Mouse (Mus musculus) kidney, postnatal 14 days (tissue): Measurements from ENCODE around the gene Nudt16.
A peak's percentile ranks its signal among the peaks of the same experiment; 100 is the strongest.
"Not testable (repeated sequence)": the region's sequence is repeated elsewhere in the genome, so short reads cannot be mapped to it uniquely, and the experiment has no call there.

ENCODE experiments used
- DNase-seq: peaks from one replicate; pipeline ENCODE4 v3.0.0; 2022; ENCODE audit warnings: mixed read lengths

Gene Nudt16

DNA sequence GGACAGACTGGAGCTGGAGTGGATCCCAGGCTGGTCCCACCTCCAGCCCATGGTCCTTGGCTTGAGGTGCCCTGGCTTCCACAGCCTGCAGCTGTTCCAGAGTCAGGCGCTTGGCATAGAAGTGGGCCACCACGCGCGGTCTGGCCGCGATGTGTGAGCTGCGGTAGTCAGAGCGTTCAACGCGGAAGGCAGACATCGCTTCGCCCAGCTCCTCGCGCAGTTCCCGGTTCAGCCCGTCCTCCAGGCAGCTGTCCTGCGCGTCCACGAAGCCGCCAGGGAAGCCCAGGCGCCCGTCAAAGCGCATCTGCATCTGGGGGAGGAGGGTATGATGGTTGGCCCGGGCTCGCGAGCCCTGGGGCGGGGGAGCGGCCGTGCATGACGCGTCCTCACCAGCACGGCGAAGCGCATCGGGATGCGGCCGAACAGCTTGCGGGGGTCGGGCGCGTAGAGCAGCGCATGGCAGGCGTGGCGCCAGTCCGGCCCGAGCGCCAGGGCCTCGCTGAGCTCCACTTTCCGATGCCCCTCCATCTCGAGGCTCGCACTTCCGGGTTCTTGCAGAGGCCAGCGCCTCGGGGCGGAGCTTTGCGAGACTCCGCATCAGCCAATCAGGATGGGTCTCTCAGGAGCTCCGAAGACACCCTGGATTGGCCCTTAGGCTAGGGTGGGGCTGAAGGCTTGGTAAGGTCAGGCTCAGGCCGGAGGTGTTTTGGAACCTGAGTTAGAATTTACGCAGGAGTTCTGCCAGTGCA is at the start of gene Nudt16:
Nudt16 (minus strand) TSS at position 572 of the 749 bp plus-strand sequence.
- peak; percentile 92 for DNase-seq

DNA sequence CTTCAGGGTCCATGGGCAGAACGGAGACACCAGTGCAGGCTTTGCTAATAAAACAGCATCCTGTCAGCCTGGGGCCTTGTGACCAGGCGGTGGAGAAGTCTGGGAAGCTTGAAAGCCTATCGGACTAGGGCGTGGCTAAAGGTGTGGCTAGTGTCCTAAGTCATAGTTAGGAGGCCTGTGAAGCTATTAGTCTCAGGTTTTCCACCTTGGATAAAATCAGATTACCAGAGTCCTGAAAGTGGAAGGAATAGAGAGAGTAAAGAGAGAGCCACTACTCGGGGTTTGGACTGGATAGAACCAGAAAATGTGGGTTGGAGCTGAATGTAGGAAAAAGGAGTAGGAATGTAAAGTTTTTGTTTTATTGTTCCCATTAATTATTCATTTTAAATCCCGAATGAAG is 13.4 kb upstream of the Nudt16 start, which contains the start of gene 1700080E11Rik:
1700080E11Rik (minus strand) TSS at position 101 of the 400 bp plus-strand sequence.
- no peak for DNase-seq

DNA sequence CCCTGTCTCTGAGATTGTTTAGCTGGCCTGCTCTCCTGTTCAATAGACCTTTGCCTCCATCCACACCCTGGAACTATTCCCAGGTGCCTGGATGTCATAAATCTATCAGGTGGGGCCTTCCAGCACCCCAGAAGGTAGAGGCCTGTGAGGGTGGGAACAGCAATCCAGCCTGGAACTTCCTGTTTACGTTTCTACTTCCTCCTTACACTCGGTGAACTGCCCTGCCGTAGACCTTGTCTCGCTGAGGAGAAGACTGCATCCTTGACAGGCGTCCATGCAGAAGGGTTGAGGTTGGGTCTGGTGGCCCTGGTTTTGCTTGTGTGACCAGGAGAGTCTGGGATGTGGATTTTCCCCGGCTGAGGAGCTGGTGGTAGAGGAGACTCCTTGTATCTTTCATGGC is 7.6 kb upstream of the Nudt16 start:
- no peak for DNase-seq

DNA sequence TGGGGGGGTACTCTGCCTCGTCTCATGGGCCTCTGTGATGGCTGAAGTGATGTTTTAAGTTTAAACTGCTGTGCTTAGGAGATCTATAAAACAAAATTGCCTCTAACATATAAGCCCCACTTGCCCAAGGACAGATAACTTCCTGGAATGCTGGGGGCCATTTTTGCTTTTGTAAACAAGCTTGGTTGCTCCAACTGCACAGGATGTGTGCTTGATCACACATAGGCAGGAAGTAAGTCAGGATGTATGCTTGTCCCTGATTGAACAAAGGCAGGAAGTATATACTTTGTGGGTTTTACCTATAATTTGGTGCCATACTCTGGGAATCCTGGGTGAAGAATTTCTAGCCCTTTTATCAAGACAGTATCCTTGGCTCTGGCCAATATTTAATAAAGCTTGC is 4.8 kb upstream of the Nudt16 start:
- DNase-seq = no peak

DNA sequence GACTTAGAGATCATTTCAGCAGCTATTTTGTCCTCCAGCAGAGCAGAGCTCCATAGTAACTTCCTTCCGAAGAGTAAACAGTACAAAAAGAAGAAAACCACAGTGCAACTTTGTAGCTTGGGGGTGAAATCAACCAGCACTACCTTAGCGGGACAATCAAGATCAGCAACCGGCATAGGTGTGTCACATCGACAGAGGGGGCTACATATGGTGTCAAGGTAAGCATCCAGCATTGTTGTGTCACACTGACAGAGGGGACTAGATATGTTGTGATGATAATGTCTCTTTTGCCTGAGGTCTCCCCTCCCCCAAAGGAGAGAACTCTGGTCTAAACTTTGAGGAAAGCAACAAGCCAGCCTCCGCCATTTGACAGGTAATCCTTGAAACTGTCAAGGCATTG is 2.9 kb upstream of the Nudt16 start:
- no peak for DNase-seq

DNA sequence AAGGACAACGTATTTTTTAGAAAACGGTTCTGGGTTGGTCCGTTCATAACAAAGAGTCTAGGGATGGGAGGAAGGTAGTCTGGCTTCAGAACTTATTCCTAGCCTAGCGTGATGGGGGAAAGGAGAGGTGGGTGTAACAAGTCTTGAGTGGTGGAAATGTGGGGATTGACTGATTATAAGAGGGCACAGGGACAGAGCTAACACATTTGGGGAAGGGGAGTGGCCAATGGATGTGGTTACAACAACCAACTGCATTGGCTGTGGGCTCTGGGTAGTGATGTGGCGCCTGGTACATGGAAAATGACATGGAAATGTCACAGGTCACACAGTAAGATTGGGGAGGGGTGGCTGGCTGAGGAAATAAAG is 361 bp upstream of the Nudt16 start:
- no peak for DNase-seq

DNA sequence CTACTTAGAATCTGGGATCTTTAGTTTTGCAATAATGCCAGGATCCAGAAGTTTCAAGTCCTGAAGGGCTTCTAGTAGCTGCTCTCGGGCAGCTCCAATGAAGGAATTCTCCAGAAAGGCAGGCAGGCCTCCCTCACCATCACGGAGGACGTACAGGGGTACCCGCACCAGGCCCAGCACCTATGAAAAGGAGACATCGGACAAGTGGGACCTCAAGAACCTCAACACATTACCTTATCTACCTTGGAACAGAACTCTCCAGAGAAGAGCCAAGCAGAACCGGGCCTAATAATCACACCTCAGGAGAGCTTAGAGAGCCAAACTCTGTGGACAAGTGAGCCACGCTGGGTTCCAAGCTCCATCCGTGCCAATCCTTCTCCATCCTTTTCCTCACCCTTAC is 1.3 kb downstream of the Nudt16 start:
- no peak for DNase-seq

DNA sequence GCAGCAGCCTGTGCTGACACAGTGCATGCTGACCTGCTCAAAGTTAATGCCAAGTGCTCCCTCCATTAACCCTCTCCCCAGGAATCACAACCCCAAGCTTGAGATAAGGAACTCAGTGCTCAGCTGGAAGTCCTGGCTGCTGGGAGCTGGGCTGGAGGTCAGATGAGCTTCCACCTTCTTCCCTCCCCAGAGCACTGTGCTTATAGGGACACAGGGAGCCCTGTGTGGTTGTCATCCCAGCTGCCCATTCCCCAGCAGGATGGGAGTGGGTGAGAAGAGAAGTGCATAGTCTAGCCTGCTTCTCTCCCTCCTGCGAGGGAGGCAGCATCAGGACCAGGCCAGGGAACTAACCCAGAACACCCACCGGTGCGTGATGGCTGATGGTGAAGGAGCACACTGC is 6.4 kb downstream of the Nudt16 start:
- not testable (repeated sequence) for DNase-seq

DNA sequence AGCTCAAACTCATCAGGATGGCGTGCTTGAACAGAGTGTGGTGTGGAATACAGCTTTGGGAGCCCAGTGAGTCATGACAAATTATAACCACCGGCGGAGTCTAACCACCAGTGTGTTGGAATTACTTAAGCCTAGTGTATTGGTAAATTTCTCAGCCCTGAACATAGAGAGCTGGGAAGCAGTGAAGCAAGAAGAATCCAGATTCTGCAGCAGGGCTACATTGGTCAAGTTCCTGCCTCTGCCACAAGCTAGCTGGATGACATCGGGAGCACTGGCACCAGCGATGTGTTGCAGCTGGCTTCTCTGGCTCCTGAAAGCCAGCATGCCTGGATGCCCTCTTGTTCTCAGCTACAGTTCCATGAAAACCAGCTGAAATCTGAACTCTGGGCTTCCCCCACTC is 27.7 kb downstream of the Nudt16 start:
- DNase-seq = no peak

DNA sequence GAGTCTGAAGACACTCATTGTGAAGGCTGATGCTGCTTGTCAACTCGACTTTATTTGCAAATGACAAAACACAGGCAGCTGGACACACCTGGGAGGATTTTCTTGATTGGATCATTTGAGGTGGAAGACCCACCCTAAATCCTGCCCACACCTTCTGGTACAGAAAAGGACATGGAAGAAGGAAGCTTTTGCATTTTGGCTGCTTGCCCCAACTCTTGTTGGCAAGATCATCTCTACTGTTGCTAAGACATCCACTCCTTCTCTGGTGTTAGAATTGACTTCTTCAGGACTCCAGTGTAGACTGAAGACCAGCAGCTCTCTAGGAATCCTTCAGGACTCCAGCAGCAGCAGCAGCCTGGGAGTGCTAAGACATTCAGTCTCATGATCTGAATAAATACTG is 29.7 kb downstream of the Nudt16 start:
- no peak for DNase-seq

DNA sequence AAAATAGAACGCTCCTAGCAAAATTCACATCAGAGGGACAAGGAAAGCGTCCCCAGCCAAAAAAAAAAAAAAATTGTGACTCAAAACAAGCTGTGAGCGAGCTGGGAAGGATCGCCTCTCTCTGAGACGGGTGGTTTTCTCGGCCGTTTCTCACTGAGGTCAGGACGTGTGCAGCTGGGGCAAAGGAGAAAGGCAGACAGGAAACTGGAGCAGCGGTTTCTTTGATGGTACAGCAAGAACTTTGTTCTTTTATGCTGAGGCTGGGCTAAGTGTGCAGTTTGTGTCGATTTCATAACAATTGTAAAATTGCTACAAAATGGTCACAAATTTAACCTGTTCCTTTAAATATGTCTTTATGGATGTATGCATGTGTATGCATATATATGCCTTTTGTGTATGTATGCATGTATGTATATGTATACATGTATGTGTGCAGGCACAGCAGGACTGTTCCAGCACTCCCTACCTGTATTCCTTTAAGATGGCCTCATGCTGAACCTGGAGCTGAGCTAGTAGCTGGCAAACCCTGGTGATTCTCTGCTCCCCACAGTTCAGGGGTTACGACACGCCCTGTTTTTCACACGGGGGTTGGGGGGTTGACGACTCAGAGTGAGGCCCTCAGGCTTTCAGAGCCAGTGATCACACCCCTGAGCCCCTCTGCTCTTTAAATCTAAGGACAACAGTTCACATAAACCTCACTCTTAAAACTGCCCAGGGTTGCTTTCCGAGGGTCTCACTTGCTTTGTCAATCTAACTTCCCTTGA is 30.6 kb downstream of the Nudt16 start:
- DNase-seq = no peak

DNA sequence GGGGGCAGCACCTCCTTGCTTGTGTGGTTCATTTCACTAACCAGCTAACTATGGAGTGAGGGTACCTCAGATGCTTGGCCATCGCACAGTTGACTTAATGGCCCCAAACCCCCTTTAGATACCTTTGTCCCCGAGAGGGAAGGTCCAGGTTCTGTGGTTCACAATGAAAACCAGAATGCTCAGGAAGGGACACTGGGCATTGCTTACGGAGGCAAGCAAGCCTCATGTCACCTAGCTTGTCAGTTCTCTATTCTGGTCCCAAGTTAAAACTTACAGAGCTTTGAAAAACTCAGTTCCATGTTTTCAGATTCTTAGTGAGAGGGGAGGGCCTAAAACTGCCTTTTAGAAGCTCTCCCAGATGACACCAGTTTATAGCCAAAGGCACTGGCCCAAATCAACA is 51.4 kb downstream of the Nudt16 start:
- DNase-seq = no peak
